Mouse (Mus musculus): ENCODE measurements at regions not wholly inside any gene's neighbourhood (a gene's known extent, or its start where the extent isn't known, plus 50 kb on each side); places are given as distances from the start of the nearest gene placed in this dataset.

DNA sequence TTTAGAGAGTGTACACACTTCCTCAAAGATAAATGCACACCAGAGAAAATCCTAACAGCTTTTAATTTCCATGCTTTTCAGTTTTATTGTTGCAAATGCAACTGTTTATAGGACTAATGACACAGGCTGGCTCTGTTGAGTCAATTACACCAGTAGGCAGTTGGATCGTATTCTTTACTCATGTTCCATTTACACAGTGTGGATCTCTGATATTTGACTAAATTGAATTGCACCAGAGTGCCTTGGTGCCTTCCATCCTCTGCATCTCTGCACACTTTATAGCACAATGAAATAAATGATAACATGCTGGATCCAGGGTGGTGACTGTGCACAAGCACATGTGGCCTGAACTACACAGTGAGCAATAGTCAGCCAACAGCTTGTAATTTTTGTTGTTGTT lies 787.0 kb upstream of the Arrdc4 start:
- no peak for TF ChIP-seq CTCF (IDR thresholded peaks at IDR 0.05; ENCODE audit: insufficient read depth, low read length)
- no peak for TF ChIP-seq POLR2A (IDR thresholded peaks at IDR 0.05; ENCODE audit: borderline replicate concordance, extremely low read depth, low read depth, low read length)

Data from lung, adult 2 months (tissue).